Comparison of ENCODE assay signal across 17 mouse cellular contexts in genomic region chr13:44636008-44636335, GRCm38 (mm10).
DNase-seq lines count a peak whose midpoint lies in the region; ATAC-seq and TF ChIP-seq lines count a peak whose summit lies in the region.
"Had no signal": no experiment of that assay in that cellular context is flagged by ENCODE, and none has a peak within 500 bp of the region (broad histone marks: within the 10 kb centered on the region; RNA-seq: fewer than 3 reads in every experiment).

No protein-coding gene starts in this region.

- ATAC-seq in kidney, embryonic 15.5 days (replicated peaks; ENCODE audit: low FRiP score) = peak; percentile 29; the same call in 1 of the 2 replicates
- no peak for ATAC-seq in neural tube, embryonic 12.5 days (ENCODE audit: low FRiP score, low read depth)
- ATAC-seq in limb, embryonic 12.5 days (ENCODE audit: insufficient number of reproducible peaks, insufficient read depth, low FRiP score, low TSS enrichment, low read depth) = no peak
- ATAC-seq in megakaryocyte progenitor cell, adult 5-6 weeks (replicated peaks; ENCODE audit: poor library complexity) = no peak
- ATAC-seq: forebrain, embryonic 13.5 days; hindbrain, postnatal 0 days had no signal

- peak overlapping the region; percentile 54 for H3K4me2 ChIP-seq in kidney, embryonic 15.5 days
- H3K4me2 ChIP-seq in neural tube, embryonic 12.5 days (replicated peaks) = peak overlapping the region; percentile 50
- peak overlapping the region; percentile 48; the same call in 1 of the 2 replicates for H3K4me2 ChIP-seq in limb, embryonic 12.5 days

- 19% methylated on average over 2 of the region's 2 CpGs for WGBS in kidney, embryonic 15.5 days
- WGBS in kidney, adult 2 months = 71% methylated on average over 2 of the region's 2 CpGs
- 13% methylated on average over 2 of the region's 2 CpGs for WGBS in neural tube, embryonic 12.5 days
- WGBS in limb, embryonic 12.5 days = 13% methylated on average over 2 of the region's 2 CpGs

- peak overlapping the region; percentile 60 for H3K27ac ChIP-seq in kidney, embryonic 15.5 days
- H3K27ac ChIP-seq in kidney, adult 2 months (ENCODE audit: insufficient read depth, low read depth, low read length) = no peak overlapping the region
- no peak overlapping the region for H3K27ac ChIP-seq in neural tube, embryonic 12.5 days
- peak overlapping the region; percentile 12; the same call in 1 of the 2 replicates for H3K27ac ChIP-seq in limb, embryonic 12.5 days
- H3K27ac ChIP-seq: forebrain, embryonic 13.5 days; hindbrain, postnatal 0 days; liver, embryonic 14.5 days had no signal

- H3K4me3 ChIP-seq in kidney, embryonic 15.5 days (replicated peaks) = no peak overlapping the region
- no peak overlapping the region for H3K4me3 ChIP-seq in kidney, adult 2 months (ENCODE audit: insufficient read depth, low read depth, low read length)
- no peak overlapping the region for H3K4me3 ChIP-seq in neural tube, embryonic 12.5 days
- H3K4me3 ChIP-seq in limb, embryonic 12.5 days (replicated peaks) = no peak overlapping the region
- H3K4me3 ChIP-seq: forebrain, embryonic 13.5 days had no signal

- no peak for TF ChIP-seq POLR2A in kidney, adult 2 months (IDR thresholded peaks at IDR 0.05; ENCODE audit: low read depth, low read length)

- H3K9ac ChIP-seq in kidney, embryonic 15.5 days = no peak overlapping the region
- no peak overlapping the region for H3K9ac ChIP-seq in neural tube, embryonic 12.5 days
- H3K9ac ChIP-seq in limb, embryonic 12.5 days (replicated peaks) = no peak overlapping the region
- H3K9ac ChIP-seq: forebrain, embryonic 13.5 days; liver, embryonic 14.5 days had no signal

- no peaks in the 10 kb centered on the region for H3K9me3 ChIP-seq in kidney, embryonic 15.5 days (replicated peaks)
- H3K9me3 ChIP-seq in neural tube, embryonic 12.5 days = no peaks in the 10 kb centered on the region
- H3K9me3 ChIP-seq in limb, embryonic 12.5 days = no peaks in the 10 kb centered on the region
- H3K9me3 ChIP-seq: forebrain, embryonic 13.5 days; heart, embryonic 12.5 days had no signal

- TF ChIP-seq CTCF in kidney, adult 2 months (conservative IDR thresholded peaks at IDR 0.05; ENCODE audit: insufficient read depth, insufficient read length, low read depth, low read length) = no peak

- peaks cover 27% of the 10 kb centered on the region for H3K4me1 ChIP-seq in kidney, embryonic 15.5 days
- peaks cover 2% of the 10 kb centered on the region; the same call in 1 of the 2 replicates for H3K4me1 ChIP-seq in kidney, adult 2 months (ENCODE audit: control insufficient read depth, insufficient read depth, low read length)
- H3K4me1 ChIP-seq in neural tube, embryonic 12.5 days = peaks cover 17% of the 10 kb centered on the region
- H3K4me1 ChIP-seq in limb, embryonic 12.5 days (replicated peaks) = peaks cover 18% of the 10 kb centered on the region

- no peaks in the 10 kb centered on the region for H3K27me3 ChIP-seq in kidney, embryonic 15.5 days
- no peaks in the 10 kb centered on the region for H3K27me3 ChIP-seq in kidney, adult 2 months (replicated peaks; ENCODE audit: control insufficient read depth, insufficient read depth, low read length)
- H3K27me3 ChIP-seq in neural tube, embryonic 12.5 days (replicated peaks) = no peaks in the 10 kb centered on the region
- H3K27me3 ChIP-seq in limb, embryonic 12.5 days = no peaks in the 10 kb centered on the region
- H3K27me3 ChIP-seq: heart, embryonic 12.5 days had no signal

- no peak for DNase-seq in kidney, adult 2 months
- no peak for DNase-seq in neural tube, embryonic 10.5 days (ENCODE audit: extremely low spot score, low spot score)
- no peak for DNase-seq in thymus, postnatal 36 days
- DNase-seq: cerebellum, adult 9-11 months; gastrocnemius, postnatal 25 days; heart, postnatal 4 days; kidney, adult 9 months; right cerebral cortex, postnatal 25 days; thymus, adult 18-20 months had no signal

- no peaks in the 10 kb centered on the region for H3K36me3 ChIP-seq in kidney, embryonic 15.5 days
- no peaks in the 10 kb centered on the region for H3K36me3 ChIP-seq in kidney, adult 2 months (ENCODE audit: control insufficient read depth, insufficient read depth, low read length)
- no peaks in the 10 kb centered on the region for H3K36me3 ChIP-seq in neural tube, embryonic 12.5 days
- H3K36me3 ChIP-seq in limb, embryonic 12.5 days = no peaks in the 10 kb centered on the region
- H3K36me3 ChIP-seq: heart, embryonic 12.5 days had no signal

Comparison
In these comparisons a context has a peak if more than half of its experiments do, and no peak if none do; other contexts are left out.
1. H3K27ac ChIP-seq: peak in kidney, embryonic 15.5 days (single experiment) and limb, embryonic 12.5 days (single experiment); none in kidney, adult 2 months (single experiment) and neural tube, embryonic 12.5 days (single experiment).
2. Peak in every context shown above with its lines, with median percentiles within 50 percentile points of each other: H3K4me2 ChIP-seq.